Mouse (Mus musculus) forebrain, embryonic 15.5 days (tissue): ENCODE measurements around the gene Gm595. TPM values are rescaled to one million over a fixed set of nuclear protein-coding genes. Genes with fewer than 3 reads are reported as not detected.

Source experiments
- ATAC-seq: fragments of 200-750 bp; cut with Nextera tagmentation; replicated peaks from 2 replicates; pipeline ENCODE4 v1.8.0; 2017; ENCODE audit warnings: mild to moderate bottlenecking, moderate TSS enrichment, moderate library complexity
- H3K27ac ChIP-seq: fragments of 300-500 bp; sonication (generic); replicated peaks from 2 replicates; pipeline ENCODE4 v1.5.1; 2015; ENCODE audit warnings: mild to moderate bottlenecking, inconsistent platforms
- H3K27me3 ChIP-seq: fragments of 300-500 bp; sonication (generic); 2 replicates; pipeline ENCODE4 v1.6.1; 2015; ENCODE audit warnings: inconsistent platforms
- H3K36me3 ChIP-seq: fragments of 300-500 bp; sonication (generic); 2 replicates; pipeline ENCODE4 v1.6.1; 2015; ENCODE audit warnings: mild to moderate bottlenecking, inconsistent platforms
- H3K4me1 ChIP-seq: fragments of 300-500 bp; sonication (generic); 2 replicates; pipeline ENCODE4 v1.6.1; 2015; ENCODE audit warnings: inconsistent platforms
- H3K4me2 ChIP-seq: fragments of 300-500 bp; sonication (generic); replicated peaks from 2 replicates; pipeline ENCODE4 v1.6.1; 2015; ENCODE audit warnings: mild to moderate bottlenecking, inconsistent platforms
- H3K4me3 ChIP-seq: fragments of 300-500 bp; sonication (generic); 2 replicates; pipeline ENCODE4 v1.5.1; 2015; ENCODE audit warnings: mild to moderate bottlenecking, inconsistent platforms
- H3K9ac ChIP-seq: fragments of 300-500 bp; sonication (generic); replicated peaks from 2 replicates; pipeline ENCODE4 v1.6.1; 2015; ENCODE audit warnings: mild to moderate bottlenecking, inconsistent platforms
- H3K9me3 ChIP-seq: fragments of 300-500 bp; sonication (generic); 2 replicates; pipeline ENCODE4 v1.6.1; 2016; ENCODE audit warnings: inconsistent platforms
- WGBS: fragments of 180-500 bp; shearing (Covaris S2); methylation state at CpG from one replicate; pipeline ENCODE4 v1.1.7; 2015; ENCODE audit warnings: mixed read lengths; 5-methylcytosine and 5-hydroxymethylcytosine counted together
- polyA plus RNA-seq: library from polyadenylated mRNA; unstranded; fragments of >200 nt; fragmentation: Nextera tagmentation; extraction: Ambion mirVana; gene quantifications from 2 replicates; pipeline ENCODE4 v1.2.1, GENCODE M21; 2015

Gene Gm595
- not detected in 2 replicates for polyA plus RNA-seq

DNA sequence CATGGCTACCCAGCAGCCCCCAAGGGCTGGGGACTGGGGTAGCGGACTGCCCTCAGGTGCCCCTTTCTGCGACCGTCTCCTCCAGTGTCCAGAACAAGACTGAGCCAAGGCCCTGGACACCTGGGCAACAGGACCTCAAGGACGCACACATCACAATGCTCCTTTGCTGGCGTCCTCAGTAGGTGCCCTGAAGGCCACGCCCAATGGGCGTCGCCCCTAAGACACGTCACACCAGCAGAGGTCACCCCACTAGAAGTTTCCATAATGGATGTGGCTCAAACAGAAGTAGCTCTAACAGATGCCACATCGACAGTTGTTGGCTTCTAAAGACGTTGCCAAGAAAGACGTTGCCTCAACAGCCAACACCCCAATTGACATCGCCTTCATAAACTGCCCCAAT is at the start of gene Gm595:
TSS of gene Gm595 (minus strand) at position 101 of the 400 bp plus-strand sequence.
- Histone ChIP-seq H3K4me3 (no peak within 1 kb of the TSS), H3K27ac (no peak within 1 kb of the TSS), H3K9me3 (no peaks in the 10 kb centered on the region), H3K4me2 (no peak within 1 kb of the TSS), H3K4me1 (no peaks in the 10 kb centered on the region), H3K27me3 (no peaks in the 10 kb centered on the region), H3K9ac (no peak within 1 kb of the TSS), H3K36me3 (no peaks in the 10 kb centered on the region)
- no peak for ATAC-seq
- WGBS, result 93% methylated on average over 13 of the region's 13 CpGs

DNA sequence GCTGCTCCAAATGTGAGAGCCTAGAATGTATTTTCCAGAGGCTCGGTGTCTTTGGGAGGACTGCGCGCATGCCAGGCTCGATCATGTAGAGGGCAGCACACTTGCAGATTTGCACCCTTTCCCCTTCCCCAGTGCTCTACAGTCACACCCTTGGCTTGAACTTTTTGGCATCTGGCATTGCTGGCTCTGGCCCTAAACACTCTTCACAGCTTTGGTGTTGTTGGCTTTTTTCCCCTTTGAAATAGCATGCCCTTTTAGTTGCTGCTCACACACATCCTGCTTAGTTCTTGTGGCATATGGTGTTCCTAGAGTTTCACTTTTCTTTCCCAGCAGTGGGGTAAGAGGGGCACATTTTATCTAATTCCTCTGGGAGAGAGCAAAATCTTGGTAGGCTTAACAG is 30.9 kb upstream of the Gm595 start:
- peak; percentile 46; the same call in 1 of the 2 replicates for ATAC-seq
- no peaks in the 10 kb centered on the region for H3K9me3 ChIP-seq
- WGBS, result 78% methylated on average over 4 of the region's 4 CpGs

DNA sequence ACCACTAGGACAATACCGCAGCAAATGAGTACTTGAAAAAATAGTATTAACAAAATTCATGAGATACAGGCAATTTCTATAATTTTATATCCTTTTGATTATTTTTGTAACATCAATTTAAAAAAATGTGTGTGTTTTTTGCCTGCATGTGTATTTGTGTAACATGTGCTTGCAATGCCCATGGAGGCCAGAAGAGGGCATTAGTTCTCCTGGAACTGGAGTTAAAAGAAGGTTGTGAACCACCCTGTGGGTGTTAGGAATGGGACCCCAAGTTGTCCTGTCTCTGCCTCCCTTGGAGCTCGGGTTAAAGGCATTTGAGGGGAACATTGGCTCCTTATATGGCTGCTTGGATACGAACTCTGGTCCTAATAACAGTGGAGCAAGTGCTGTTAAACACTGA is 26.2 kb upstream of the Gm595 start:
- ATAC-seq, result no peak
- Histone ChIP-seq H3K9me3 (no peaks in the 10 kb centered on the region), H3K9ac (no peak overlapping the region)

More for the DNA sequence above, 30.9 kb upstream of the Gm595 start:
- Histone ChIP-seq H3K9ac (no peak overlapping the region), H3K4me3 (no peak overlapping the region), H3K36me3 (no peaks in the 10 kb centered on the region), H3K27me3 (no peaks in the 10 kb centered on the region), H3K27ac (no peak overlapping the region), H3K4me1 (no peaks in the 10 kb centered on the region), H3K4me2 (no peak overlapping the region)

GRCm38 (mm10) chrX:48899555-48899954 is 22.0 kb upstream of the Gm595 start:
- Histone ChIP-seq H3K9me3 (no peaks in the 10 kb centered on the region), H3K4me1 (no peaks in the 10 kb centered on the region), H3K4me2 (no peak overlapping the region), H3K36me3 (no peaks in the 10 kb centered on the region), H3K9ac (no peak overlapping the region), H3K27ac (no peak overlapping the region), H3K27me3 (no peaks in the 10 kb centered on the region), H3K4me3 (no peak overlapping the region)
- no peak for ATAC-seq
- WGBS, result 46% methylated on average over 5 of the region's 5 CpGs

More for the DNA sequence above, 26.2 kb upstream of the Gm595 start:
- Histone ChIP-seq H3K4me1 (no peaks in the 10 kb centered on the region), H3K36me3 (no peaks in the 10 kb centered on the region), H3K4me3 (no peak overlapping the region), H3K4me2 (no peak overlapping the region), H3K27me3 (no peaks in the 10 kb centered on the region), H3K27ac (no peak overlapping the region)
- WGBS, result 82% methylated on average over 3 of the region's 3 CpGs

GRCm38 (mm10) chrX:48896803-48897202 is 19.3 kb upstream of the Gm595 start:
- WGBS, result 59% methylated on average over 6 of the region's 6 CpGs
- Histone ChIP-seq H3K4me1 (no peaks in the 10 kb centered on the region), H3K27me3 (no peaks in the 10 kb centered on the region), H3K4me2 (no peak overlapping the region), H3K9ac (no peak overlapping the region), H3K27ac (no peak overlapping the region), H3K4me3 (no peak overlapping the region), H3K9me3 (no peaks in the 10 kb centered on the region), H3K36me3 (no peaks in the 10 kb centered on the region)
- no peak for ATAC-seq

DNA sequence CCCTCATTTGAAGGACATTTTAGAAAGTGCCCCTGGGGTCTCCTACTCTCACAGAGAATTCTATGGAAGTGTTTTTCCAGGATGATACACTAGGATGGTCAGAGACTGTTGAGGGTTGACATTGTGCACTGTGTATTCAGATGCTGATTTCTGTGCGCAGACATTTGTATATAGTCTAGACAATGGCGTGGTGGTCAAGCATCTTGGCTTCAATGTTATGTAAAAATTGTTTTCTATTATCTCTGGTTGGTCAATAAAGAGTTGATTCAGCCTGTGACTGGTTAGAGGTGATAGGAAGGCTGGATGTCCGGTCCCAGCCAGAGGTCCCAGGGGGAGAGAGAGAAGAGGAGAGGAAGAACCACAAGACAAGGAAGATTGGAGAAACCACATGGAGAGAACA is 16.4 kb upstream of the Gm595 start:
- no peak overlapping the region for H3K4me3 ChIP-seq
- no peak overlapping the region for H3K4me2 ChIP-seq
- H3K27ac ChIP-seq, result no peak overlapping the region
- no peaks in the 10 kb centered on the region for H3K4me1 ChIP-seq
- ATAC-seq, result no peak
- no peaks in the 10 kb centered on the region for H3K9me3 ChIP-seq
- no peaks in the 10 kb centered on the region for H3K27me3 ChIP-seq
- H3K9ac ChIP-seq, result no peak overlapping the region
- no peaks in the 10 kb centered on the region for H3K36me3 ChIP-seq
- WGBS, result 85% methylated on average over 3 of the region's 3 CpGs

DNA sequence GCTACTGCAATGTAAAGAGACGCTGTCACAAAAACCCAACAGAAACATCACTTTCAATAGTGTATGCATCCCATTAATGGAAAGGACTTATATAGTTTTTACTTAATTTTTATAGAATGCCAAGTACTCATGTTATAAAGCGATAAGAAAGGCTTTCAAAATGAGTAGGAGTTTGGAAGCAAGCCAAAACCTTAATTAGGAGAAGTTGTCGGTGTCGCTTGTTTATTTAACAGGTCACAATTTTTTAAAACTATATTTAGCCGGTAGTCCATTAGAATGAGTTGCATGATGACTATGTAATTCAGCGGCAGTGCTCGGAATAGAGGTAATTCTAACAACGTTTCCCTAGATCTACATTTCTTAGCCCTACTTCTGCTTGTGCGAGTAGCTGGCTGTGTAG is 12.7 kb upstream of the Gm595 start:
- WGBS, result 77% methylated on average over 9 of the region's 9 CpGs
- ATAC-seq, result no peak

DNA sequence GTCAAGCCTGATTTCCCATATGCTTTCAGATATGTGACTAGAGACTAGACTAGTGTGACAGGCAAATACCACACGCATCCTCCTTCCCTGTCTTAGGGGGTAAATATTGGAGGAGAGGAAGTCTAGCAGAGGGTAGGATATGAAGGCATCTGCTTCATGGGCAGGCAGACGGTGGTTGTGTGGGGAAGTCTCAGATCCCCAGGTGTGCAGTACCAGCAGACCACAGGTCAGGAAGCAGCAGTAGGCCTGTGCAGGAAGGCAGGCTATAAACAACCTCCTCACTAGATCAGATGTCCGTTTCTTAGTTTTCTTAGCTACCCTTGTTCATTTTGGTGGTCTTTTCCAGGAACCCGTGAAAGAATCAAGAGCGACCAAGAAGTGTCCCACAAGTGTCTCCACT is 7.1 kb upstream of the Gm595 start:
- no peaks in the 10 kb centered on the region for H3K36me3 ChIP-seq
- H3K4me3 ChIP-seq, result no peak overlapping the region
- no peaks in the 10 kb centered on the region for H3K9me3 ChIP-seq
- no peak overlapping the region for H3K9ac ChIP-seq
- no peak overlapping the region for H3K27ac ChIP-seq
- no peak overlapping the region for H3K4me2 ChIP-seq
- H3K27me3 ChIP-seq, result no peaks in the 10 kb centered on the region
- ATAC-seq, result no peak
- WGBS, result 85% methylated on average over 5 of the region's 5 CpGs
- H3K4me1 ChIP-seq, result no peaks in the 10 kb centered on the region

More for the DNA sequence above, 12.7 kb upstream of the Gm595 start:
- Histone ChIP-seq H3K27ac (no peak overlapping the region), H3K4me1 (no peaks in the 10 kb centered on the region), H3K27me3 (no peaks in the 10 kb centered on the region), H3K9ac (no peak overlapping the region), H3K36me3 (no peaks in the 10 kb centered on the region), H3K4me2 (no peak overlapping the region), H3K4me3 (no peak overlapping the region), H3K9me3 (no peaks in the 10 kb centered on the region)

Other genes with a start within 250 kb of the Gm595 start
- gene Gpr119, start 203.2 kb downstream of the Gm595 start, polyA plus RNA-seq, result not detected in 2 replicates
- 24.8 and 31.2 TPM in 2 replicates for gene Rbmx2, start 182.7 kb downstream of the Gm595 start, polyA plus RNA-seq